Mouse (Mus musculus): Measurements from ENCODE around the gene Tmem87a. TPM values are rescaled to one million over a fixed set of nuclear protein-coding genes. Genes with fewer than 3 reads are reported as not detected.

Tmem87a gene
- polyA plus RNA-seq, 1 experiment from 2014 or later, result 6.4 TPM

GRCm38 (mm10) chr2:120411096-120411628 is 7.2 kb upstream of the Tmem87a start:
- ATAC-seq (ENCODE audit: low FRiP score, low TSS enrichment), result no peak
- Histone ChIP-seq H3K27me3 (ENCODE audit: insufficient read depth, low read length) (no peaks in the 10 kb centered on the region), H3K4me3 (ENCODE audit: low read length) (no peak overlapping the region), H3K9me3 (ENCODE audit: low read length) (no peaks in the 10 kb centered on the region), H3K4me1 (ENCODE audit: insufficient read depth, low read length) (no peaks in the 10 kb centered on the region), H3K36me3 (ENCODE audit: insufficient read depth, low read length) (no peaks in the 10 kb centered on the region), H3K4me2 (replicated peaks; ENCODE audit: low read depth, low read length) (no peak overlapping the region), H3K27ac (ENCODE audit: low read length) (no peak overlapping the region), H3K9ac (replicated peaks; ENCODE audit: low read length) (no peak overlapping the region)
- 91% methylated on average over 3 of the region's 3 CpGs for WGBS

DNA sequence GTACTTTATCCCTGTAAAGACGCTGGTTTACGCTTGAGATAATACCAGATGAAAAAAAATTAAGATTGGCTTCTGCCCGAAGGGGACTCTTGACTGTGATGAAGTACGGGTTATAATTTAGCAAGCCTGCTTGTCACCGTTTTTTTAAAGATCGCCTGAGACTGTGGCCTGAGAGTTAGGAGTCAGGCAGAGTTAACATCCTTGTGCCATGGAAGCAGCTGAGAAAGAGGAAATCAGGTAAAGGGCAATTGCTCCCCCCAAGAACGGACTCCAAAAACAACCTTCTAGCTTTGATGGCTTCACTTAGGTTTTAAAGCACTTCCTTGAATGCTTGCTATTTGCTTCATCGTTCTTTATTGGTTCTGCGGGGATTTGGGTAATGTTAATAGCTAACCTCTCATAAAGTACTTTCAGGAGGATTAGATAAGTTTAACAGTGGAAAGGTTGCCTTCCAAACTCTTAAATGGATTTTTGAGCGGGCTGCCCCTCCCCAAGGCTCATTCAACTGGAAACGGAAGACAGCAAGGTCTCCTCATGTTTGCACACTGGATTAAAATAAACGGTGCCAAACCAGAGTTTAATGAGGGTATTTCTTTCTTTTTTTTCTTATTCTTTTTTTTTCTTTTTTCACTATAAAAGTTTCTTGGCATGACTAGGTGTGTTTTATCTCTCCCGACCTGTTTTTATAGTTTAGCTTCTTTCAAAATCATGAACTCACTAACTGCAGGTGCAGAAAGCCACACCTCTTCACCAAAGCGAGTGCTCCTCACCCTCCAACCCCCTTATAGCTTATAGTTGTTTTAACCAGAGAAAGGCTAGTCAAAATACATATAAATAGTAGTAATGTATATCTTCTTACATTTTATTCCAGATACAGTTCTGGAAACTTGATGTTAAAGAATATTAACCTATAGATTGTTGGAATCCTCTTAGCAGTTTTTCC is 1.2 kb upstream of the Tmem87a start:
- ATAC-seq (ENCODE audit: low FRiP score, low TSS enrichment), result no peak; the same call in 1 of the 2 replicates
- peaks cover 17% of the 10 kb centered on the region for H3K4me1 ChIP-seq (ENCODE audit: insufficient read depth, low read length)
- H3K27me3 ChIP-seq (ENCODE audit: insufficient read depth, low read length), result no peaks in the 10 kb centered on the region
- peak overlapping the region; percentile 89 for H3K4me3 ChIP-seq (ENCODE audit: low read length)
- no peaks in the 10 kb centered on the region for H3K36me3 ChIP-seq (ENCODE audit: insufficient read depth, low read length)
- peak overlapping the region; percentile 71 for H3K9ac ChIP-seq (replicated peaks; ENCODE audit: low read length)
- no peaks in the 10 kb centered on the region for H3K9me3 ChIP-seq (ENCODE audit: low read length)
- 16% methylated on average over 14 of the region's 14 CpGs for WGBS
- H3K27ac ChIP-seq (ENCODE audit: low read length), result peak overlapping the region; percentile 97
- peak overlapping the region; percentile 75 for H3K4me2 ChIP-seq (replicated peaks; ENCODE audit: low read depth, low read length)

- H3K36me3 ChIP-seq (ENCODE audit: insufficient read depth, low read length), result no peaks in the 10 kb centered on the region
- ATAC-seq (ENCODE audit: low FRiP score, low TSS enrichment), result peak; percentile 79
- no peaks in the 10 kb centered on the region for H3K27me3 ChIP-seq (ENCODE audit: insufficient read depth, low read length)
- H3K9ac ChIP-seq (replicated peaks; ENCODE audit: low read length), result peak within 1 kb of the TSS; percentile 71
- peak within 1 kb of the TSS; percentile 75 for H3K4me2 ChIP-seq (replicated peaks; ENCODE audit: low read depth, low read length)
- H3K9me3 ChIP-seq (ENCODE audit: low read length), result no peaks in the 10 kb centered on the region
- peak within 1 kb of the TSS; percentile 97 for H3K27ac ChIP-seq (ENCODE audit: low read length)
- peaks cover 17% of the 10 kb centered on the region for H3K4me1 ChIP-seq (ENCODE audit: insufficient read depth, low read length)
- H3K4me3 ChIP-seq (ENCODE audit: low read length), result peak within 1 kb of the TSS; percentile 89
- WGBS, result under 1% methylated on average over 17 of the region's 17 CpGs
These were observed 294 bp downstream of the Tmem87a start, which contains the start of gene Ganc for GRCm38 (mm10) chr2:120403653-120403985. Gene Ganc, plus strand, starts transcription at chr2:120403896.

- Histone ChIP-seq H3K27ac (ENCODE audit: low read length) (no peak overlapping the region), H3K9ac (replicated peaks; ENCODE audit: low read length) (0 out of 2 replicates have a peak overlapping the region, but pooled peaks have one; percentile 19), H3K4me3 (ENCODE audit: low read length) (peak overlapping the region; percentile 89), H3K4me1 (ENCODE audit: insufficient read depth, low read length) (peaks cover 17% of the 10 kb centered on the region), H3K9me3 (ENCODE audit: low read length) (no peaks in the 10 kb centered on the region), H3K27me3 (ENCODE audit: insufficient read depth, low read length) (no peaks in the 10 kb centered on the region), H3K36me3 (ENCODE audit: insufficient read depth, low read length) (no peaks in the 10 kb centered on the region), H3K4me2 (replicated peaks; ENCODE audit: low read depth, low read length) (peak overlapping the region; percentile 75)
- ATAC-seq (ENCODE audit: low FRiP score, low TSS enrichment), result no peak
- WGBS, result 28% methylated on average over 3 of the region's 3 CpGs
These were observed 1.1 kb downstream of the Tmem87a start for GRCm38 (mm10) chr2:120402813-120403212.

DNA sequence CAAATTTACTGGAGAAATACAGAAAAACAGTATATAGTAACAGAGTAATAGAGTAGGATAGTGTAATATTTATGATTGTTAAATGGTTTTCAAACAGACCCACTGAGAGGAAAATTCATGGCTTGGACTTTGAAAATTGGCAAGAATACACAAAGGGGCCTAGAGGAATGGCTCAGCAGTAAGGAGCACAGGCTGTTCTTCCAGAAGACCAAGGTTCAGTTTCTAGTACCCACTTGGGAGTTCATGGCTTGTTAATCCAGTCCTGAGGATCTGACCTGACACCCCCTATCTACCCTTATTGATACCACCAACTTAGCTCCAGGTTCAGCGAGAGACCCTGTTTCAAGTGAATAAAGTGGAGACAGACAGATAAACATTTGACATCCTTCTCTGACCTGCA is 6.0 kb downstream of the Tmem87a start:
- no peaks in the 10 kb centered on the region for H3K27me3 ChIP-seq (ENCODE audit: insufficient read depth, low read length)
- no peaks in the 10 kb centered on the region for H3K9me3 ChIP-seq (ENCODE audit: low read length)
- H3K4me1 ChIP-seq (ENCODE audit: insufficient read depth, low read length), result peaks cover 7% of the 10 kb centered on the region
- no peak overlapping the region for H3K4me3 ChIP-seq (ENCODE audit: low read length)
- no peak overlapping the region for H3K4me2 ChIP-seq (replicated peaks; ENCODE audit: low read depth, low read length)
- no peak overlapping the region for H3K9ac ChIP-seq (replicated peaks; ENCODE audit: low read length)
- H3K36me3 ChIP-seq (ENCODE audit: insufficient read depth, low read length), result peaks cover 16% of the 10 kb centered on the region
- 92% methylated on average over 1 of the region's 1 CpGs for whole genome bisulfite sequencing
- no peak for ATAC-seq (ENCODE audit: low FRiP score, low TSS enrichment)
- no peak overlapping the region for H3K27ac ChIP-seq (ENCODE audit: low read length)

DNA sequence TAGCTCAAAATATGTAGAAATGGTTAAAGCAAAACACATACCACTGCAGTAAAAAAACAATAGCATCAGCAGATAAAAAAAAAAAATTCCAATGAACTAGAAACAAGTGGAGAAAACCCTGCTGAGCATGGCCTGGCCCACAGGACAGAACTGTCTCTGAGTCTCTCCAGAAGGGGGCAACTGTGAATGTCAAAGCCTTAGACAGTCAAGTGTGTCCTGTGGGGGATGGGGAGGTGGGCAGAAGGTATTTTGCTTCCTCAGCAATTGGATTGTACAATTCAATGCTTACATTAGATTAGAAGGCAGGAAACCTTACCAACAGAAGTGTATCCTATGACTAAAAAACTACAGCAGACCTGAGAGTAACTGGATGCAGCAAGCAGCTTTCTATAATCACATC is 11.5 kb downstream of the Tmem87a start:
- no peak for ATAC-seq (ENCODE audit: low FRiP score, low TSS enrichment)
- peaks cover 37% of the 10 kb centered on the region for H3K36me3 ChIP-seq (ENCODE audit: insufficient read depth, low read length)
- no peaks in the 10 kb centered on the region for H3K27me3 ChIP-seq (ENCODE audit: insufficient read depth, low read length)
- H3K9ac ChIP-seq (replicated peaks; ENCODE audit: low read length), result no peak overlapping the region
- no peaks in the 10 kb centered on the region for H3K4me1 ChIP-seq (ENCODE audit: insufficient read depth, low read length)
- no peak overlapping the region for H3K27ac ChIP-seq (ENCODE audit: low read length)
- no peak overlapping the region for H3K4me2 ChIP-seq (replicated peaks; ENCODE audit: low read depth, low read length)
- H3K9me3 ChIP-seq (ENCODE audit: low read length), result no peaks in the 10 kb centered on the region
- no peak overlapping the region for H3K4me3 ChIP-seq (ENCODE audit: low read length)

GRCm38 (mm10) chr2:120390934-120391333 is 13.0 kb downstream of the Tmem87a start:
- Histone ChIP-seq H3K9ac (replicated peaks; ENCODE audit: low read length) (no peak overlapping the region), H3K4me3 (ENCODE audit: low read length) (no peak overlapping the region), H3K9me3 (ENCODE audit: low read length) (no peaks in the 10 kb centered on the region), H3K27me3 (ENCODE audit: insufficient read depth, low read length) (no peaks in the 10 kb centered on the region), H3K27ac (ENCODE audit: low read length) (no peak overlapping the region), H3K4me2 (replicated peaks; ENCODE audit: low read depth, low read length) (no peak overlapping the region), H3K36me3 (ENCODE audit: insufficient read depth, low read length) (peaks cover 39% of the 10 kb centered on the region), H3K4me1 (ENCODE audit: insufficient read depth, low read length) (no peaks in the 10 kb centered on the region)
- ATAC-seq (ENCODE audit: low FRiP score, low TSS enrichment), result no peak
- 97% methylated on average over 1 of the region's 1 CpGs for WGBS

- Histone ChIP-seq H3K4me2 (replicated peaks; ENCODE audit: low read depth, low read length) (no peak overlapping the region), H3K27me3 (ENCODE audit: insufficient read depth, low read length) (no peaks in the 10 kb centered on the region), H3K9me3 (ENCODE audit: low read length) (no peaks in the 10 kb centered on the region), H3K4me1 (ENCODE audit: insufficient read depth, low read length) (no peaks in the 10 kb centered on the region), H3K27ac (ENCODE audit: low read length) (no peak overlapping the region), H3K9ac (replicated peaks; ENCODE audit: low read length) (no peak overlapping the region), H3K36me3 (ENCODE audit: insufficient read depth, low read length) (peaks cover 38% of the 10 kb centered on the region), H3K4me3 (ENCODE audit: low read length) (no peak overlapping the region)
- ATAC-seq (ENCODE audit: low FRiP score, low TSS enrichment), result no peak
- 85% methylated on average over 3 of the region's 3 CpGs for WGBS
These were observed 14.5 kb downstream of the Tmem87a start for GRCm38 (mm10) chr2:120389376-120389775.

DNA sequence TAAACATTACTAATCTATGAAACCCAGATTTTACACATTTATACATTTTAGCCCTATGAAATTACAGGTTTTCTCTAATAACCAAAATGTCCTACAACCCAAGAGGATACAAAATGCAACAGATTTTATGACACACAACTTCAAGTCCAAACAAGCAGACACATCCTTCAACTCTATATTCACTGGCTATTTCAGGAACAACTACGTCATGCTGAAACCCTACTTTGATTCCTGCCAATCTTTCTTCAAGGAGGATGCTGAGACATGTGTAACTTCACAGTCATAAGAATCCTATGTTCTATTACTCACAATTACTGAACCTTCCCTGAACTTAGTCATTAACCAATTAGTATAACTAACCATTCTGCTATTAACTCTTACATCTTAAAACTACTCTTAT is 16.6 kb downstream of the Tmem87a start:
- ATAC-seq (ENCODE audit: low FRiP score, low TSS enrichment), result no peak
- H3K4me2 ChIP-seq (replicated peaks; ENCODE audit: low read depth, low read length), result no peak overlapping the region
- no peaks in the 10 kb centered on the region for H3K27me3 ChIP-seq (ENCODE audit: insufficient read depth, low read length)
- peaks cover 34% of the 10 kb centered on the region for H3K36me3 ChIP-seq (ENCODE audit: insufficient read depth, low read length)
- no peak overlapping the region for H3K27ac ChIP-seq (ENCODE audit: low read length)
- H3K9ac ChIP-seq (replicated peaks; ENCODE audit: low read length), result no peak overlapping the region
- no peaks in the 10 kb centered on the region for H3K4me1 ChIP-seq (ENCODE audit: insufficient read depth, low read length)
- 98% methylated on average over 1 of the region's 1 CpGs for WGBS
- H3K4me3 ChIP-seq (ENCODE audit: low read length), result no peak overlapping the region
- no peaks in the 10 kb centered on the region for H3K9me3 ChIP-seq (ENCODE audit: low read length)

DNA sequence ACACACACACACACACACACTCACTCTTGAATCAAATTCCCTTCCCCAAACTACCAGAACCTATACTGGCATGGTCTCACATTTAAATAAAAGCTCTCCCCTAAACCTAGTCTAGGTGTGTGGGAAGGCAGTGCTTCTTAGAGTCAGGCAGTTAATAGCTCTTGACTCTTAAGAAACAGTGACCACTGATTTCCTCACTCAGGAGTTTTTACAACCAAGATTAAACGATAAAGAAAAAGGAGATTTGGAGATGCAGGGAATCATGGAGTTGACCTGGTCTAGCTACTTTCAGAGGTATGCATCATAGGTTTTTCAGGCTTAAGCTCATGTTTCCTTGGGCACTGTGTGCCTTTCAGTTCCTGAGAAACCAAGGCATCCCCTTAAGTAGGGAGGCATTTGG is 17.6 kb downstream of the Tmem87a start:
- no peak for ATAC-seq (ENCODE audit: low FRiP score, low TSS enrichment)

More for the DNA sequence above, 17.6 kb downstream of the Tmem87a start:
- Histone ChIP-seq H3K4me2 (replicated peaks; ENCODE audit: low read depth, low read length) (no peak overlapping the region), H3K4me1 (ENCODE audit: insufficient read depth, low read length) (no peaks in the 10 kb centered on the region), H3K9ac (replicated peaks; ENCODE audit: low read length) (no peak overlapping the region), H3K36me3 (ENCODE audit: insufficient read depth, low read length) (peaks cover 39% of the 10 kb centered on the region), H3K9me3 (ENCODE audit: low read length) (no peaks in the 10 kb centered on the region), H3K27me3 (ENCODE audit: insufficient read depth, low read length) (no peaks in the 10 kb centered on the region), H3K27ac (ENCODE audit: low read length) (no peak overlapping the region), H3K4me3 (ENCODE audit: low read length) (no peak overlapping the region)
- WGBS, result 91% methylated on average over 1 of the region's 1 CpGs
